Mouse (Mus musculus) cerebellum, postnatal 14 days (tissue): Measurements from ENCODE around the gene Acap1.
"Not testable (repeated sequence)": the region's sequence is repeated elsewhere in the genome, so short reads cannot be mapped to it uniquely, and the experiment has no call there.

Experiments used
- DNase-seq, 2 experiments: peaks; one replicate each; pipeline ENCODE4 v3.0.0; 2021; ENCODE audit warnings: mixed read lengths in 2 of 2

The Acap1 gene

DNA sequence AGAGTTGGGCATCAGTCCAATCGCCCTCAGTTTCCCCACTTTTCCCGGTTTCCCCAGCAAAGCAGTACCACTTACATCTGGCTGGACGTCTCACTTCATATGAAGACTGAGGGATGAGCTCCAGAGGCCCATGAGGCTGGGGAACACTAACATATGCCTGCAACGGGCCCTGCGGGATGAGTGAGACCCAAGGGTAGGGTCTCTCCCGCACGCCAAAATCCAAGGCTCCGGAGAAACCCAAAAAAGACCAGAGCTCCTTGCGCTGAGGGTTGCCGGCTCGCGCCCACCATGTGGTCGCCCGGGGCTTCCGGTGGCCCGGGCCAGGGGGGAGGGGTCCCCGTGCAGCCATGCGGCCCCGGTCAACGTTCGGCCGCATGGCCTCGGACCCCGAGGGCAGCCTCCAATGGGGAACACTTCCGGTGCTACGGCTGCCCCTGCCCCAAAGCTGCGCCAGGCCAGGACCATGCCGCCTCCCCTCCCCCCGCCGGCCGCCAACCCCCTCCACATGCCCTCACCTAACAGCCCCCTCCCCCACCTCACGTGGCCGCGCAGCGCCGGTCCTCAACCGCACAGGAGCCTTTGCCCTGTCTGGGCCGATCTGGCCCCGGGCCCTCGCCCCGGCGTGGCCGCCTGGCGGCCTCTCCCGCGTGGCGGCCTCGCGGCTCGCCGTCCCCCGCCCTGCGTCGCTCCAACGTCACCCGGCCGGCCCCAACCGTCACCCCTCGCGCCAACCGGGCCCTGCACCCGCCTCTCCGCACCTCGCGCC lies 25.1 kb upstream of the Acap1 start:
- peak; percentile 51 to 83 for DNase-seq

DNA sequence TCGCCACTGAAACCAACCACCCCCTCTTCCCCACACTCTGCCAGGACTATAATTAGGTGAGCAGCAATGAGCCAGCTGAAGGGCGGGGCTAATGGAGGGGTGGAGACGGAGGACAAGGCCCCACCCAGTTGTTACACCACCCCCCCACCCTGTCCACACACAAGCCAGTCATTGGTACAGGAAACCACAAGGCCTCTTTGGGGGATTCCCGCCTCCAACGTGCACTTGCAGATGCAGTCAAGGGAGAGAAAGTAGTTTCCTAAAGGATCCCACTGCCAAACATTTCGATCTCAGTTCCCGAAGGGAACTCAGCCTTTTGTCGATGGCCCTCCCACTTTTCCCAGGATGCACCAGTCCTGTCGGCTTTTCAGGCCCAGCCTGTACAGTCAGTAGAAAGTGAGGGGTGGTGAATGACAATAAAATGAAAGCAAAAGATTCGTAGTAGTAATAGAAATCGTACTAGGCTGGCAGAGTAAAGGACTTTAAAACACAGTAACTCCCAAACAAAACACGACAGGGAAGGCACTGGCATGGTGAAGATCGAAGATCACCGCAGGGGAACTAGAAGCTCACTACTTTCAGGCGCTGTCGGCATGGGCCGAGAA lies 24.4 kb upstream of the Acap1 start:
- DNase-seq: peak; percentile 66 to 84

DNA sequence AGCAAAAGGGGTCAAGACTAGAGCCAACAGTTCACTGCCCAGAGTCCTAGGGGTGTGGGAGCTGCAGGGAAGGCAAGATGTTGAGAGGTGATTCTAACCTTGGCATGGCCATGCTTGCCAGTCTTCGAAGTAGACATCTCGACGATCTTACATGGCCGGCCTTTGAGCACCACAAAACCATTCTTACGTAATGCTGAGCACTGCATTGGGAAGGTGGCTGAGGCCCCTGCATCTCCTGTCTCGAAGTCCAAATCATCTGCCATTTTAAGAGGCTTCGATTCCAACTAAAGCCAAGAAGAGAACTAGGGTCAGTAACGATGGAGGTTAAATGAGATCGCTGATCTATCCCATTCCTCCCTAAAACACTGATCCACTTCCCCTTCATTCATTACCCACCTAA lies 23.7 kb upstream of the Acap1 start:
- DNase-seq: no peak

DNA sequence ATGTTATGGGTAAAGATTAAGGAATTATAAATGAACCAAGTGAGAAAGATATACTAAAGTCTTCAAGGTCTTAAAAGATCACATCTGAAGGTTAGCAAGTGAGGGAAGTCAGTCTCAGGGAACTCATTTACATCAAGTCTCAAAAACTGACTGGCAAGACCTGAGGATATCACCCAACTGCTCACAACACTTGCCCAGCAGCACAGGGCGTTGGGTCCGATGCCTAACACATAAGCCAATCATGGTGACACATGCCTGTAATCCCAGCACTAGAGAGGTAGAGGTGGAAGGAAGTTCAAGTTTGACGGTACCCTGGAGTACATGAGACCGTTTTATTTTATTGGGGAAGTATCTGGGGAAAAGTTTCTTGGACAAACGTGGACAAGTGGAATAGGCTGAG lies 22.8 kb upstream of the Acap1 start:
- DNase-seq: no peak

DNA sequence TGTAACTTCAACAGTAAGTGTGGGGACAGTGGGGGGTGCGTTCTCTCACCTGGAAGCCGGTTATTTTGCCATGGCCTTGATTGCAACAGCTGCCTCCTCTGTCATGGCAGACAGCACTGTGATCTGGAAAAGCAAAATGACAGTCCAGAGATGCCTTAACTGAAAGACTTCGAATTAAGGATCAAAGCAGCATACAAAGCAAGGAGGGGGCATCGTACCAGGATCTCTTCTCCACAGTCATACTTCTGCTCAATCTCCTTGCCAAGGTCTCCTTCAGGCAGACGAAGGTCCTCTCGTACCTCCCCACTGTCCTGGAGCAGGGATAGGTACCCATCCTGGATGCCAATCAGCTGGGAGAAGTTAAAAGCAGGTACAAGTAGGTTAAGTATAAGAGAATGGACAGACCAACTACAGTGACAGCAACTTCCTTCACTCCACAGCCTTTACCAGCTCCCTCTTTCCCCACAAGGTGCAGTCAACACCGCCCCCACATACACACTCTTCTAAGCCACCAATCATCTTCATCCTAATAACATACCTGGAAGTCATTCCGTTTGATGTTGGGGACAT lies 22.1 kb upstream of the Acap1 start:
- no peak for DNase-seq

DNA sequence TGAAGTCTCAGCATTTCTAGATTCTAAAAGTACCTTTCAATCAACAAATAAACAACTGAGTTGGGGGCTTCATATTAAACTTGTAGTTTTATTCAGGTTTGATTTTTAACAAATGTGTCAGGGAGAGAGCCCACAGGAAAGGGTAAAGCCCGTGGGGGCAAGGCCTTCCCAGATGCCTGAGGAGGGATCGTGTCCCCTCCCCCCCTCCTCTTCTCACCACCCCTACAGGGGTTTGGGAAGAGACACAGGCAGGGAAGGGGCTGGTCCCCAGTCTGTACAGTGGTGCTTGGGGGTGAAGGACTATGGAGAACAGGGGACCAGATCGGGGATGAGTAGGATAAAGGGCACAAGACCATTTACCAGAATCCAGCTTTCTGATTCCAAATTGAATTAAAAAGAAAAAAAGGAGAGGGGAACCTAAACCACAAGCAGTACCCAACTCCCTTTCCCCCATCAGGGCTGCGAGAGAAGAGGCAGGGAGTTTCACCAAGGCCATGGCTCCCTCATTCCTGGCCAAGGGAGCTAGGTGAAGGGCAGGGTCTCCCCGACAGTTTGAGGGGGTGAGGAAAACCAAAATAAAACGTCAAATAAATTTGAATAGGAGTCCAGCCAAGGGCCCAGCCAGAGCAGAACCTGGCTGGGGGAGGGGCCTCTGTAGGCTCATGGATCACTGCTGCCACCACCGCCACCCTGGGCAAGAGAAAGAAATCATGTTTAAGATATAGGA lies 21.5 kb upstream of the Acap1 start:
- DNase-seq: not testable (repeated sequence)

DNA sequence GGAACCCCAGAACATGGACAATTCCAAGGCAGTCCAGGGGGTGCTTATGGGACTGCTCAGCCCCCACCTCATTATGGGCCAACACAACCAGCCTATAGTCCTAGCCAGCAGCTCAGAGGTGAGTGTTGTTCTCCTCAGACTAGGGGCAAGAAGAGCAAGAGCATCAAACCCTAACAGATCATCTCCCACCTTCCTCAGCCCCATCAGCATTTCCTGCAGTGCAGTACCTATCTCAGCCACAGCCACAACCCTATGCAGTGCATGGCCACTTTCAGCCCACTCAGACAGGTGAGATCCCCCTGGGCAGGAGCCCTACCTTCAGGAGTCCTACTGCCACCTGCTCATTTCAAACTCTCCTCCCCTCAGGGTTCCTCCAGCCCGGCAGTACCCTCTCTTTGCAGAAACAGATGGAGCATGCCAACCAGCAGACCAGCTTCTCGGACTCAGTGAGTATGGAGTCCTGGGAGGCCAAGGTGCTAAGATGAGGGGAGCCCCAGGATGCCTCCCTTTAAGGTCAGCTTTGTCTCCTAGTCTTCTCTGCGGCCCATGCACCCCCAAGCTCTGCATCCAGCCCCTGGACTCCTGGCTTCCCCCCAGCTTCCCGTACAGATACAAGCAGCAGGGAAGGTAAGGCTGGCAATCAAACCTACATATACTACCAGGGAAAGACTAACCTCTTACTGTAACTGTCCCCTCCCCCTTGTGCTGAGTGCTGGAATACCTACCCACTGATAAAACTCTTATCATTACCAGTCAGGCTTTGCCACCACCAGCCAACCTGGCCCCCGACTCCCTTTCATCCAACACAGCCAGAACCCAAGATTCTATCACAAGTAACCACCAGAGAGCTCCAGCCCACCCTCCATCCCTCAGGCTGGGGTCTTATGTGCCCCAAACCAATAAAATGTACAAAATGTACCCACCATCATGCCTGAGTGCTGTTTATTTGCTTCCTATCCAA lies 20.6 kb upstream of the Acap1 start:
- no peak for DNase-seq

DNA sequence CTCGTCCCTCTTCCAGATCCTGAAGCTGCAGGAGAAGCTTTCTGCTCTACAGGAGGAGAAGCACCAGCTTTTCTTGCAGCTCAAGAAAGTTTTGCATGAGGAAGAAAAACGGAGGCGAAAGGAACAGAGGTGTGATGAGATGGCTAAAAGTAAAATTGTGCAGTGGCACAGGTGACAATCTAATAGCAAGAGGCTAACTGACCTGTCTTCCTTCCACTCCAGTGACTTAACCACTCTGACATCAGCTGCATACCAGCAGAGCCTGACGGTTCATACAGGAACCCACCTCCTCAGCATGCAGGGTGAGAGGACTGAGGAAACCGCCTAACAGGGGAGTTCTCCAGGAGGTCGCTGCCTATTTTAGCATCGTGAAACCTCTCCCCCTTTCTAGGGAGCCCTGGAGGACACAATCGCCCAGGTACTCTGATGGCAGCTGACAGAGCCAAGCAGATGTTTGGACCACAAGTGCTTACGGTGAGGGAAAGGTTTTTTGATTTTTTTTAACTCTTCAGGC lies 19.6 kb upstream of the Acap1 start:
- no peak for DNase-seq

DNA sequence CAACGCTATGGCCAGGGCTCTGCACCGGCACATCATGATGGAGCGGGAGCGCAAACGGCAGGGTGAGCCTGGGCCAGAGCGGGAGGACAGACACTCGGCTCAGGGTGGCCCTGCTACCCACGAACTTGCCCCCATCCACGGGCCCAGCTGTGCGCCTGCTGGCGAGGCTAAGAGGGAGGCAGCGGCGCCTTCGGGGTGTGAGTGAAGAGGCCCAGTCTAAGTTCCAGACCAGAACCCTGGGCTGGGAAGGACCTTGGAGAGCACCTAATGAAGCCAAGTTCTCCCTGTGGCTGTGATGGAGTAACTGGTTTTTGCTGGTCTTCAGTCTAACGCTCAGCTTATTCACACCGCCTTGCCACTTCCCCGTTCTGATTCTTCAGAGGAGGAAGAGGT lies 19.0 kb upstream of the Acap1 start:
- DNase-seq: no peak

DNA sequence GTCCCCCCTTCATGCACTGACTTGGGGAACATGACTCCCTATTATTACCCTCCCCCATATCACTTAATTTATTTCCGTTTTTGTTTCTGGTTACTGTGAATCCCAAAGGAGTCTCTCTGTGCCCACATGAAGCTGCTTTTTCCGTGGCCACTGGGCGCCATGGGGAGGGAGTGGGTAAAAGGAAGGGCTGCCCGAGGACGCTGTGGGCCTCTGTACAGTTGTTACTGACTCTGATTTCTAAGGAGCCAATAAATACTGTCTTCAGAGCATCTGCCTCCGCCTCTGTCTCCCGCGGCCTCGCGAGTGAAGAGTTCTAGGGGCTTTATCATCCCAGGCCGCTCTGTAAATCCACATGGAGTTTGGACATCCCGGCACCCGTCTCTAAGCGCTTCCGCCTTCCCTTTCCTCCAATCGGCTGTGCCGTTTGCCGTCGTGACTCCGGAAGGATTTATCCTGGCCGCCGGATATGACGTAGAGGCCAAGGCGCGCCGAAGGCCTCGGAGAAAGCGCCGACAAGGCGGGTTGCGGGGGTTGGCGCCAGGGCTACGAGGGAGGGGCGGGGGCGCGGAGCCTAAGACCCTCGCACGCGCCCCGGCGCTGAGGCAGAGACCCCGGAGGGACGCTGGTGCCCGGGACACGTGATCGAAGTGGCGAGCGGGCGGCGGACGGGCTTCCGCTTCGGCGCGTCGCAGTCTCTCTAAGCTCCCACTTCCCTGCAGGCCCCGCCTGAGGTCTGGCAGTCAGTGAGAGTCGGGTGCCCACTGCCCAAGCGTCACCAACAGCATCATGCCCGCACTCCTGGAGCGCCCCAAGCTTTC lies 18.4 kb upstream of the Acap1 start, which contains the start of gene Gps2:
Gps2 (plus strand) TSS at position 335 of the 818 bp plus-strand sequence.
- DNase-seq: peak; percentile 93 to 94

DNA sequence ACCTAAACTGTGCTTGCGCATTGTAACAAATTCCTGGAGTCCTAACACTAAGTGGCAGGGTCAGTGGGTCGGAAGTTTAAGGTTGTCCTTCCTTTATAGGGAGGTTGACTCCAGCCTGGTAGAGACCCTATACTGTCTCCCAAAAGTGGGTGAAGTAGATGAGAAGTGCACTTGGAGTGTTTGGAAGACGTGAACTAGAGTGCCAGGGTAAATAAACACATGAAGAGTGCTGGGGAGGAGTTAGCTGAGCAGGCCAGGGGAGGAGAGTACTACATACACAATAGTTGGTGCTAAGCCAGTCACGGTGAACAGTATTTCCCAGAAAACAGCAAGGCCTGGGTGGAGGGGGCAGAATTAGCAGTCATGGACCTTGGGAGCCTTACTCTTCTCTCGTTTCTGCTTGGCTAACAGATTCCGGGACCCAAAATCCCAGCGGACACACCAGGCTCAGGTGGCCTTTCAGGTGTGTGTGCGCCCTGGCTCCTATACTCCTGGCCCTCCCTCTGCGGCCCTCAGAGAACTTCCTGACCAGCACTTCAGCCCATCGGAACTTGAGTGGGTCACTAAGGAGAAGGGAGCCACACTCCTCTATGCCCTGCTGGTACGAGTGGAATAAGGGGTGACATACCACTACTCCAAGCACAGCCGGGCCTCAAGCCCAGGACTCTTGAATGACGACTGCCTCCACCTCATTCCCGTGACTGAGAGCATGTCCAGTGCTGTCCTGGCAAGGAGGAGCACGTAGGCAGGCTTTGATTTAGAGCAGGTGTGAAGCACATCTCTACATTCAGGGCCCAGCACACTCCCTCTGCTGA lies 17.6 kb upstream of the Acap1 start:
- DNase-seq: no peak

DNA sequence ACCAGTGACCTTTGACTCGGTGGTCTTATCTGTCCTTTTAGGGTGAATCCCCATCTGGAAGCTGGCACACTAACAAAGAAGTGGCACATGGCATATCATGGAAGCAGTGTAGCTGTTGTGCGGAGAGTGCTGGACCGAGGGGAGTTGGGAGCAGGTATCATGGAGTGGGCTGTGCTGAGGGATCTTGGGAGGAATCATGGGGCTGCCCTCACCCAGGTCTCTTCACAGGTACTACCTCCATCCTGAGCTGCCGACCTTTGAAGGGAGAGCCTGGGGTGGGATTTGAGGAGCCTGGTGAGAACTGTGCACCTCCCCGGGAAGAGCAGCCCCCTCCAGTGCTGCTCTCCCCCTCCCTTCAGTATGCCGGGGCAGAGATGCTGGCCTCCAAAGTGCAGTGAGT lies 16.4 kb upstream of the Acap1 start:
- DNase-seq: no peak

DNA sequence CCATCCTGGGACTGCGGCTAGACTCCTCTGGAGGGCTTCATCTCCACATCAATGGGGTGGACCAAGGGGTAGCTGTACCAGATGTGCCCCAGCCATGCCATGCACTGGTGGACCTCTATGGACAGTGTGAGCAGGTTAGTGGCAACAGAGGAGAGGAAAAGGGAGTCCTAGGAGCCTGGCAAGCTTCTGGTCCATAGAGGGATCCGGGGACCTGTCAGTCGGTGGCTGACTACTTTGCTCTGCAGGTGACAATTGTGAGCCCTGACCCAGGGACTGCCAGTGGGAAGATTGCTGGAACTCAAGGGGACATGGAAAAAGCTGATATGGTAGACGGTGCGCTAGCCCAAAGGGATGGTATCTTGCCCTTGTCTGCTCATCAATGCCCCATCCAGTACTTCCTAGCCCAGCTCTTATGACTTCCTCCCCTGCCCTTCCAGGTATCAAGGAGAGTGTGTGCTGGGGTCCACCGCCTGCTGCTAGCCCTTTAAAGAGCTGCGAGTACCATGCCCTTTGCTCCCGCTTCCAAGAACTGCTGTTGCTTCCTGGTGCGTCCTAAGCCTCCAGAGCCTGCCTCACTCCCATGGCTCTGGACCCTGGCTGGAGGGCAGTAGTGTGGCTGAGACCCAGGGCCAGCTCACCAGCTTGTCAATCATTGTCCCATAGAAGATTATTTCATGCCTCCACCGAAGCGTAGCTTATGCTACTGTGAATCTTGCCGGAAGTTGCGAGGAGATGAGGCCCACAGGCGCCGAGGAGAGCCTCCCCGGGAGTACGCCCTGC lies 15.6 kb upstream of the Acap1 start:
- no peak for DNase-seq

DNA sequence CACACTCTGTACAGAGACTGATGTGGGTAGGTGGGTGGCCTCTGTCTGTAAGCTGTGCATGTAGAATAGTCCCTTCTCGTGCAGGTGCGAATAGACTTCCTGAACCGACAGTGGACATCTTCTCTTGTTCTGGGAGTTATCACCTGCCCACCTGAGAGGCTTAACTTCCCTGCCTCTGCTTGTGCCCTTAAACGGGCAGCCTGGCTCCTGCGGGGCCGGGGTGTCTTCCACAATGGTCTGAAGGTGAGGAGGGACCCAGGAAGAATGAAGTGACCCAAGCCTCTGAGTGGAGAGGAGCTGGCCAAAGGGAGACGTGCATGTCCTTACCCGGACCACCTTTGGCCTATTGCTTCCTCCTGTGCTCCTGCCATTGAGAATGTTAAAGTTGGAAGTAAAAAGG lies 14.8 kb upstream of the Acap1 start:
- no peak for DNase-seq

DNA sequence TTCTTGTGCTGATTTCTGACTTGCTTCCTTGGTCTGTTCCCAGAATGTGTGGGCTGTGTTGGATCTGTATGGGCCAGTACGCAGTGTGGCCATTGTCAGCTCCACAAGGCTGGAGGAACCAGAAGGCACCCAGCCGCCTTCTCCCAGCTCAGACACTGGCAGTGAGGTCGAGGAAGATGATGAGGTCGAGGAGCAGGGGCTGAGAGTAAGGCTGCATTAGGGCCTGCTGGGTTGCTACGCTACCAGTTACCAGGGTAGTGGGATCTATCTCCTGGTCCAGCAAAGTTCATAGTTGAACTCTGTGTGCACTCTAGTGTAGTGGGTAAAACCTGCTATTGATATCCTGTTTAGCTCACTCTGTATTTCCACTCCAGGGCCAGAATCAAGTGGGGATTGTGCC lies 13.8 kb upstream of the Acap1 start:
- DNase-seq: no peak

DNA sequence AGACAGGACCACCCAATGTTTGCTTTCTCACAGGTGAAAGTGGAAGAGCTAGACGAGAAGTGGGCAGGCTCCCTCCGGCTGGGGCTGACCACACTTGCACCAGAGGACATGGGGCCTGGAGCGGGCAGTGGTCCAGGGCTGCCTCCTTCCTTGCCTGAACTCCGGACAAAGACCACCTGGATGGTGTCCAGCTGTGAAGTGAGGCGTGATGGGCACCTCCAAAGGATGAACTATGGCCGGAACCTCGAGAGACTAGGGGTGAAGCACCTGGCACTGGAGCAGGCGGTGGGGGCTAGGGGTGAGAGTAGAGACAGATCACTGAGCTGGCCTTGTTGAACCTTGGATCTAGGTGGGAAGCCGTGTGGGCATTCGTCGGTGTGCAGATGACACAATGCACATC lies 13.3 kb upstream of the Acap1 start:
- DNase-seq: peak in 1 of 2 experiments; percentile 45

DNA sequence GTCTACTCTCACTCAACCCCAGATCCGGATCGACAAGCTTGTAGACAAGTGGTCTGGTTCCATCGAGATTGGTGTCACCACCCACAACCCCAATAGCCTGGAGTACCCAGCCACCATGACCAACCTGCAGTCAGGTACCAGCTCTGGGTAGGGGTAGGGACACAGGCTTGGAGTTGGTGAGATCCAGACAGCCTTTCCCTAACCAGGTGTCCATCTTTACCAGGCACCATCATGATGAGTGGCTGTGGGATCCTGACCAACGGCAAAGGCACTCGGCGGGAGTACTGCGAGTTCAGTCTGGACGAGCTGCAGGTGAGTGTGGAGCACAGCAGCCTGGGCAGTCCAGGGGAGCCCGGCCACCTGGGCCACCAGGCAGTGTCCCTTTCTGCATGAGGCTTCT lies 9.0 kb upstream of the Acap1 start:
- no peak for DNase-seq

DNA sequence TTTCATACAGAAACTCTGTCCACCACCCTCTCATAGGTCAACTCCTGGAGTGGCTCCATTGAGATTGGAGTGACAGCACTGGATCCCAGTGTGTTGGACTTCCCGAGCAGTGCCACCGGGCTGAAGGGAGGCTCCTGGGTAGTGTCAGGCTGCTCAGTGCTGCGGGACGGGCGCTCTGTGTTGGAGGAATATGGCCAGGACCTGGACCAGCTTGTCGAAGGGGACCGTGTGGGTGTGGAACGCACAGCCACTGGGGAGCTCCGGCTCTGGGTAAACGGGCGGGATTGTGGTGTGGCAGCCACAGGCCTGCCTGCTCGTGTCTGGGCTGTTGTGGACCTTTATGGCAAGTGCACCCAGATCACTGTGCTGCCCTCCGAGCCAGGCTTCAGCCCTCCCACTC lies 7.6 kb upstream of the Acap1 start:
- DNase-seq: no peak

DNA sequence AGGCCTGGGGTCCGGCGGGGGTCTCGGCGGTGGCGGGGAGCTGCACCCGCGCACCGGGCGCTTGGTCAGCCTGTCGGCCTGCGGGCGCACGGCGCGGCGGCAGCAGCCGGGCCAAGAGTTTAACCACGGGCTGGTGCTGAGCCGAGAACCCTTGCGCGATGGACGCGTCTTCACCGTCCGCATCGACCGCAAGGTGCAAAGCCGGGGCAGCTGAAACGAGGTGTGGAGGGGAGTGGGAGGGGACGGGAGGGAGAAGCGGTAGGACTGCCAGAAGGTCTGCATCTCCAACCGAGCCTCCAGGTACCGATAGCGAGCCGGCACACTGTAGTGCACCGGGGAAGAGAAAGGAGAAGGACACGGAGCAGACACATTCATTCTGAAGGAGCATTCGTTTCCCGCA lies 6.7 kb upstream of the Acap1 start:
- DNase-seq: peak; percentile 63 to 64
